ENCODE assay signal across 9 mouse cellular contexts in genomic region chr14:28505051-28505585, GRCm38 (mm10). TPM values are rescaled to one million over a fixed set of nuclear protein-coding genes. Genes with fewer than 3 reads are reported as not detected.
DNase-seq lines count a peak whose midpoint lies in the region; ATAC-seq and TF ChIP-seq lines count a peak whose summit lies in the region.
"Had no signal": no experiment of that assay in that cellular context is flagged by ENCODE, and none has a peak within 500 bp of the region (broad histone marks: within the 10 kb centered on the region; RNA-seq: fewer than 3 reads in every experiment).

No protein-coding gene starts in this region.

- in situ Hi-C loops in Patski (cut with MboI; ENCODE audit: low pct_unique_long_range_greater_than_20kb): loop anchor here (5.0 to 10.0 kb wide), 5 partner anchors 220 to 698 kb away; no protein-coding TSS in a partner anchor

- peaks cover 55% of the 10 kb centered on the region for H3K4me1 ChIP-seq in E14TG2a.4 (replicated peaks; ENCODE audit: low read depth, low read length)
- peaks cover 44% of the 10 kb centered on the region for H3K4me1 ChIP-seq in forebrain, embryonic 12.5 days
- H3K4me1 ChIP-seq in midbrain, embryonic 13.5 days (replicated peaks): peaks cover 55% of the 10 kb centered on the region

- H3K27me3 ChIP-seq in E14TG2a.4 (ENCODE audit: insufficient read depth, low read length): peaks cover 100% of the 10 kb centered on the region
- no peaks in the 10 kb centered on the region for H3K27me3 ChIP-seq in Patski
- peaks cover 73% of the 10 kb centered on the region for H3K27me3 ChIP-seq in forebrain, embryonic 12.5 days
- H3K27me3 ChIP-seq in midbrain, embryonic 13.5 days: peaks cover 87% of the 10 kb centered on the region

- ATAC-seq in Patski: peak; percentile 56
- ATAC-seq in forebrain, embryonic 12.5 days (ENCODE audit: low FRiP score): peak; percentile 48
- ATAC-seq in midbrain, embryonic 13.5 days: peak; percentile 59; the same call in 1 of the 2 replicates

- CTCF ChIA-PET in Patski (lab: Charles Lee): interaction anchor here (1.3 to 1.5 kb wide), 3 partner anchors 584 to 698 kb away, joined by 3 to 5 read pairs (median 3); no protein-coding TSS in a partner anchor

- H3K9me3 ChIP-seq in E14TG2a.4 (ENCODE audit: low read length): no peaks in the 10 kb centered on the region
- H3K9me3 ChIP-seq in forebrain, embryonic 12.5 days: no peaks in the 10 kb centered on the region
- H3K9me3 ChIP-seq in midbrain, embryonic 13.5 days: no peaks in the 10 kb centered on the region

- H3K36me3 ChIP-seq in E14TG2a.4 (ENCODE audit: insufficient read depth, low read length): no peaks in the 10 kb centered on the region
- no peaks in the 10 kb centered on the region for H3K36me3 ChIP-seq in forebrain, embryonic 12.5 days (replicated peaks)
- no peaks in the 10 kb centered on the region for H3K36me3 ChIP-seq in midbrain, embryonic 13.5 days

- H3K27ac ChIP-seq in forebrain, embryonic 12.5 days: peak overlapping the region; percentile 85
- H3K27ac ChIP-seq in midbrain, embryonic 13.5 days: peak overlapping the region; percentile 70

- H3K9ac ChIP-seq in forebrain, embryonic 12.5 days: peak overlapping the region; percentile 61
- H3K9ac ChIP-seq in midbrain, embryonic 13.5 days (replicated peaks): peak overlapping the region; percentile 69

- DNase-seq in Patski (ENCODE audit: low read depth, low spot score): peak; percentile 31
- DNase-seq in heart, postnatal 36 days: peak; percentile 42
- peak; percentile 15 to 48 for DNase-seq in left cerebral cortex, postnatal 14 days (ENCODE audit: low spot score in 2 of 2)
- DNase-seq in urinary bladder, postnatal 14 days (ENCODE audit: low spot score): peak; percentile 71
- no peak for DNase-seq in spleen, postnatal 14 days (ENCODE audit: low spot score in 2 of 2)

- under 1% methylated on average over 22 of the region's 22 CpGs for WGBS in forebrain, embryonic 12.5 days
- WGBS in midbrain, embryonic 13.5 days: under 1% methylated on average over 22 of the region's 22 CpGs

- POLR2A ChIA-PET in Patski (lab: Charles Lee): interaction anchor here (0.5 to 0.7 kb wide), 2 partner anchors 8 to 89 kb away, joined by 3 to 4 read pairs; no protein-coding TSS in a partner anchor

- TF ChIP-seq CTCF in E14TG2a.4 (conservative IDR thresholded peaks at IDR 0.05; ENCODE audit: low read length) (no peak), Patski (IDR thresholded peaks at IDR 0.05) (no peak)

- intact Hi-C loops in heart, postnatal 36 days (cut with DNase I): loop anchor here (5.0 to 10.0 kb wide), 5 partner anchors 223 to 940 kb away; no protein-coding TSS in a partner anchor
- intact Hi-C loops in left cerebral cortex, postnatal 14 days (cut with DNase I): loop anchor here (5.0 to 10.0 kb wide), 3 partner anchors 420 to 590 kb away; no protein-coding TSS in a partner anchor

- H3K4me3 ChIP-seq in E14TG2a.4 (replicated peaks; ENCODE audit: low read length): peak overlapping the region; percentile 73
- H3K4me3 ChIP-seq in forebrain, embryonic 12.5 days (replicated peaks): peak overlapping the region; percentile 62
- peak overlapping the region; percentile 54 for H3K4me3 ChIP-seq in midbrain, embryonic 13.5 days (replicated peaks)

- peak overlapping the region; percentile 74 for H3K4me2 ChIP-seq in forebrain, embryonic 12.5 days
- peak overlapping the region; percentile 85 for H3K4me2 ChIP-seq in midbrain, embryonic 13.5 days (replicated peaks)

RNA-seq across cellular contexts. Expression of gene Wnt5a, which starts 0.6 kb away (rescaled TPM):
- 19.5 TPM for polyA plus RNA-seq in Patski (2021)
- polyA plus RNA-seq in forebrain, embryonic 12.5 days (2016; fragmentation: Nextera tagmentation; extraction: Ambion mirVana): 16.1 and 20.3 TPM in 2 replicates
- 10 to 100 TPM; 10.9 to 16.0 TPM for total RNA-seq in heart, postnatal 36 days (2021)
- 10 to 100 TPM; 10.1 to 10.6 TPM for total RNA-seq in left cerebral cortex, postnatal 14 days (2021)
- 14.4 and 17.9 TPM in 2 replicates for polyA plus RNA-seq in midbrain, embryonic 13.5 days (2015; fragmentation: Nextera tagmentation; extraction: Ambion mirVana)
- total RNA-seq: common myeloid progenitor, adult 5-6 weeks had no signal

Comparison
In these comparisons a context has a peak if more than half of its experiments do, and no peak if none do; other contexts are left out.
1. DNase-seq: peak in Patski (single experiment), heart, postnatal 36 days (2 of 2), left cerebral cortex, postnatal 14 days (2 of 2) and urinary bladder, postnatal 14 days (single experiment); none in spleen, postnatal 14 days (0 of 2).
2. Peak in every context shown above with its lines, with median percentiles within 50 percentile points of each other: H3K4me3 ChIP-seq and ATAC-seq.